Mouse (Mus musculus) cortical plate, adult 2 months (tissue): ENCODE measurements around the gene Tns1.

Source experiments
- CTCF ChIP-seq: fragments of 200-500 bp; IDR thresholded peaks from 2 replicates; pipeline ENCODE4 v1.5.1; 2011; ENCODE audit warnings: mild to moderate bottlenecking, control low read depth, low read length; ENCODE audit not compliant: insufficient read depth; ENCODE audit errors: extremely low read depth
- POLR2A ChIP-seq: fragments of 200-500 bp; IDR thresholded peaks from 2 replicates; pipeline ENCODE4 v1.6.1; 2011; ENCODE audit warnings: mild to moderate bottlenecking, low read length, control low read depth; ENCODE audit not compliant: insufficient read depth; ENCODE audit errors: extremely low read depth

- TF ChIP-seq POLR2A (no peak), CTCF (no peak)
Observed at GRCm38 (mm10) chr1:73999533-73999932, 124.7 kb downstream of the Tns1 start.
